Mouse (Mus musculus) lung, postnatal 25 days (tissue): ENCODE measurements around the gene Mum1.

Source experiments
- DNase-seq: peaks from one replicate; pipeline ENCODE4 v3.0.0; 2022; ENCODE audit warnings: low spot score

The Mum1 gene

DNA sequence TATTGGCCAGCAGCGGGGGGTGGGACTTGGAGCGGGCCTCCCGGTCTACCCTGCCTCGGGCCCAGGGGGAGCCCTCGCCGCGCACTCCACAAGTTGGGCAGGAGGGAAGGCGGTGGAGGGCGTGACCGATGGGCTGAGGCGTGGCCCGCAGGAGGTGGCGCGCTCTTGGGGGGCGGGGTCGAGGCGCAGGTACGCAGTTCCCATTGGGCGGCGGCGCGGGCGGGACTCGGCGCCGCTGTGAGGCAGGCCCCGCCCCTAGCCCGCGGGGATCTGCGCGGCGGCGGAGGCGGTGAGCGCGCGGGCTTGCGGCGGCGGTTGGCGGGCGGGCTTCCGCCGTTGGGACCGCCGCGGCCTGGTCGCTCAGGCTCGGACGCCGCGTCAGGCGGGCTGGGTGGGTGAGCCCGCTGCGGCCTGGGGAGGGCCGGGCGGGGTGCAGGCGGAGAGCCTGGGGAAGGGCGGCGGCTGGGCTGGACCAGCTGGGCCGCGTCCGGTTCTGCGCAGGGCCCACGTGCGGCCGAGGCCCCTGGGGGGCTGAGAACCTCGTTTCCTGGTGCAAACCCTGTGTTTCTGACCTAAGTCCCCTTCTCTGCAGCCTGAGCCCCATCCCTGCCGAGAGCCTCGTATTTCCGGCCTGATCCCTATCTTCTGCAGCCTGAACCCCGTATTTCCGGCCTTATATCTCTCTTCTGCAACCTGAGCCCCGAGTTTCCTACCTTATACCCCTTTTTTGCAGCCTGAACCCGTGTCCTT lies at the start of gene Mum1:
Mum1 (plus strand) TSS at position 19 of the 750 bp plus-strand sequence.
- peak; percentile 100 for DNase-seq

DNA sequence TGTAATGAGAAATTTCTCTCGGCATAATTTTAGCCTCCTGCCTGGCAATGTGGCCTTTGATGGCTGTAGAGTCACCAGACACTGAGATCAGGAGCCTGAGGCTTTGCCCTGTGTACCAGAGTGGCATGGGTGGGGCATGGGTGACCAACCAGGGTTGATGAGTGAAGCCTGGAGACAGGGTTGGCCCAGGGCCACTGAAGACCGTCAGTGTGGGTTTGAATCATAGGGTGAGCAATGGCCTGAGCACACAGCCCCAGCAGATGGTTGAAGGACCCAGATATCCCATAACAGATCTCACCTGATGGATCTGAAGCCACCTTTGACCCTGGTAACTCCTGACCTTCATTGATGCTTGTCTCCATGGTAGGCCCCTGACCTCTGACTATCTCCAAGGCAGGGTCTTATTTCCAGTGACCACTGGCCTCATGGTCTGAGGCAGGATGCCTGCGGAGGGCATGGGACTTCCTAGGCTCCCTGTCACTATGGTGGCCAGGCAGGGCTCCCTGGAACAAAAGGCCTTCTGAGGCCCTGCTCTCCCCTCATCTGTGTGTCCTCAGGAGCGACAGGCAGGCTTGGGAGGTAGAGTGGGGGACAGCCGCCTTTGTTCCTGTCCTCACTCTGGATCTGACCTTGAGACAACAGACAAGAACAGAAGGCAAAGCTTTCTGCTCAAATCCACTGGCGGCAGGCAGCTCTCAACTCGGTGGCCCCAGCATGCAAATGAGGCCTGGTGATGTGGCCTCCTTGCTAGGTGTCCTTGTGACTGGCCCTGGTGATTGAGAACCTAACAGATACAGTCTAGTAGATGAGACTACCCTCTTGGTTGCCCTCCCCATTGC lies 48.6 kb upstream of the Mum1 start:
- no peak for DNase-seq

DNA sequence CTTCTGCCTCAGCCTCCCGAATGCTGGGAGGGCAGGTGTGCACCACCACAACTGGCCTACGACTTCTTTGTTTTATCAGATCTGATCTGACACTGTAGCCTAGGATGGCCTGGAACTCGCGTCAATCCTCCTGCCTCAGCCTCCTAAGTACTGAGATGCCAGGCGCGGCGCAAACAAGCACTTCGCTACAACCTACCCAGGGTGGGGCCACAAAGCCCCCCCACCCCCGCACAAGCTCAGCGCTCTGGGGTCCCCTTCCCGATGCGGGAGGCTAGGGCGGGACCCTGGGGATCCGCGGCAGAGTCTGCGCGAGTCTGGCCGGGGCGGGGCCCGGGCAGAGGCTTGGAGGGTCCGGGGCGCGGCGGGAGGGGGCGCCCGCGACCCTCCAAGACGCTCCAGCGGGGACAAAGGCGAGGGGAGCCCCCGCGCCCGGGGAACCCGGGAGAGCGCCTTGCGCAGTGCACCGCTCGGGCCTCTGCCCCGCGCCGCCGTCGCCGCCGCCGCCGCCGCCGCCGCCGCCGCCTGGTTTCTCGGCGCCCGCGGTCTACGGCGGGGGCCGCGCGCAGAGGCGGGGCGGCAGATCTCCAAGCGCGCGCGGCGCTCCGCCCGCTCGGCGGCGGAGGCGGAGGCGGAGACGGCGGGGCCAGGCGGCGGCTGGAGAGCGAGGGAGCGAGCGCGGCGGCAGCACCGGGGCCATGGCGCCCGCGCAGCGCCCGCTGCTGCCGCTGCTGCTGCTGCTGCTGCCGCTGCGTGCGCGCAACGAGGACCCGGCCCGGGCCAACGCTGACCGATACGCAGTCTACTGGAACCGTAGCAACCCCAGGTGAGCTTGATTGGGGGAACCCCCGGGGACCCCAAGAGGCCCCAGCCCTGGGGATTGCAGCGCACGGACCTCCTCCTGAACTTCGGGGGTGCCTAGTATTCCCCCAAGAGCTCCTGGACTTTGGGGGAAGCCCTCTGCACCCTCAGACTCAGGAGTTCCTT lies 46.9 kb upstream of the Mum1 start, which contains the start of gene Efna2:
Efna2 (plus strand) TSS at position 415 of the 984 bp plus-strand sequence.
- DNase-seq = no peak

DNA sequence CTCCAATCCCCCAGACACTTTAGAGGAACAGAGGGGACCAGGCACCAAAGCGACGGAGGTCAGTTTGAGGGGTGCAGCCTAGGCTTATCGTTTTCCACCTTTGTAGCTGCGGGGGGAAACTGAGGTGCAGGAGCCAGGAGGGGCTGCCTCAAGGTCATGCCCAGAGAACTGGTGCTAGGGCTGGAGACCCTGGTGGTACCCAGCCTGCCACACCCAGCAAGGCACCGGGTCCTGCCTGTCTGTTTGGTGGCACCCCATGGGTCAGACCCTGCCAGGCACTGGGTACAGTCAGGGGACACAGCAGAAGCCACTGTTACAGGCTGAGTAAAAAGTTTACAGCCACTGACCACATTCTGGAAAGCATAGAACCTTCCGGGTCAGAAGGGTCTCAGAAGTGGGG lies 45.9 kb upstream of the Mum1 start:
- DNase-seq = no peak

DNA sequence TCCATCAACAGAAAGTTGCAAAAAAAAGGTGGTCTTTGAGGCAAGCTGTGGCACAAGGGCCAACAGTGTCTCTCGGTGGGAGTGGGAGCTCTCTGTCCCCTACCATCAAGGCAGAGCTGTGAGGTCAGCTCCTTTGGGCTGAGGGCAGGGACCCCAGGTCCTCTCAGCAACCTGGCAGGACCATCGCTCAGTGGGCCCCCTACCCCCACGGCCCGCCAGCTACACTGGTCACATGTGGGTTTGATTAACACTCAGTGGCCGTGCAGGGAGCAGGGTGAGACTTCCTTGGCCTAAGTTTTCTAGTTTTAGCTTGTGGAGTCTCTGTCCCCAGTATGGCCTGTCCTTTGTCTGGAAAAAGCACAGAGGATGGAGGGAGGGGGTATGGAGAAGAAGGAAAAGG lies 45.4 kb upstream of the Mum1 start:
- DNase-seq = no peak

DNA sequence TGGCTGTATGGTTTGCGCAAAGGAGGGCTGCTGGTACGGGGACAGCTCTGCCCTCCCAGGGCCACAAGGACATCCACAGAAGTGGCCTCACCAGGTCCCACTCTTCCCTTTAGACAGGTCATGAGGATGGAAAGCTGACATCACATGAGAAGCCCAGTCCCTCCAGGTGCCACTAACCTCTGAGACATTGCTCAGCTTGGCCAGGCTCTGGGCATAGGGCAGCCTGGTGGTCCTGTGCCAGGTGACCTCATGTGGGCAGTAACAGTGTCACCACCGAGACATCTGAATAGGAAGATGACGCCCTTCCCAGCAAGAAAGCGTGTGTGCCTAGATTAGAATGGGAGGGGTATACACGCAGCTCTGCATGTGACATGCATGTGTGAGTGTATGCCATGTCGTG lies 43.7 kb upstream of the Mum1 start:
- DNase-seq = no peak

DNA sequence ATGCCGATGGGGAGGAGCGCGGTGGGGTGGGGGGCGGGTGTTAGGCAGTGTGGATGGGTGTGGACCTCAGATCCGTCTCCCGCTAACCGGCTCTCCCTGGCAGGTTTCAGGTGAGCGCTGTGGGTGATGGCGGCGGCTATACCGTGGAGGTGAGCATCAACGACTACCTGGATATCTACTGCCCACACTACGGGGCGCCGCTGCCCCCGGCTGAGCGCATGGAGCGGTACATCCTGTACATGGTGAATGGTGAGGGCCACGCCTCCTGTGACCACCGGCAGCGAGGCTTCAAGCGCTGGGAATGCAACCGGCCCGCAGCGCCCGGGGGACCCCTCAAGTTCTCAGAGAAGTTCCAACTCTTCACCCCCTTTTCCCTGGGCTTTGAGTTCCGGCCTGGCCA lies 39.6 kb upstream of the Mum1 start:
- no peak for DNase-seq

DNA sequence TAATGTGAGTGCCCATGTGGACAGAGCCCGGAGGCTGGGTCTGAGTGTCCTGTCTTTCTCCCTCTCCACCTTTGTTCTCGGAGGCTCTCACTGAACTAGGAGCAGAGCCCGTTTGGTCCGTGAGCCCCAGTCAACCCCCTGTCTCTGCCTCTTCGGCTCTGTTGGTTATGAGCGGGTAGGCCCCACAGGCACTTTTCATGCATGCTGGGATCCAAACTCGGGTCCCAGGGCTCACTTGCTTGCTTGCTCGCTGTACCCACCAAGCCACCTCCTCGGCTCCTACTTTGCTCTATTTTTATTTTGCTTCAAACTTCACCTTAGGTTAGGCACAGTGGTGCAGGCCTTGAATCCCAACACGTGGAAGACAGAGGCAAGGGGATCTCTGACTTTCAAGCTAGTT lies 38.5 kb upstream of the Mum1 start:
- DNase-seq = no peak

DNA sequence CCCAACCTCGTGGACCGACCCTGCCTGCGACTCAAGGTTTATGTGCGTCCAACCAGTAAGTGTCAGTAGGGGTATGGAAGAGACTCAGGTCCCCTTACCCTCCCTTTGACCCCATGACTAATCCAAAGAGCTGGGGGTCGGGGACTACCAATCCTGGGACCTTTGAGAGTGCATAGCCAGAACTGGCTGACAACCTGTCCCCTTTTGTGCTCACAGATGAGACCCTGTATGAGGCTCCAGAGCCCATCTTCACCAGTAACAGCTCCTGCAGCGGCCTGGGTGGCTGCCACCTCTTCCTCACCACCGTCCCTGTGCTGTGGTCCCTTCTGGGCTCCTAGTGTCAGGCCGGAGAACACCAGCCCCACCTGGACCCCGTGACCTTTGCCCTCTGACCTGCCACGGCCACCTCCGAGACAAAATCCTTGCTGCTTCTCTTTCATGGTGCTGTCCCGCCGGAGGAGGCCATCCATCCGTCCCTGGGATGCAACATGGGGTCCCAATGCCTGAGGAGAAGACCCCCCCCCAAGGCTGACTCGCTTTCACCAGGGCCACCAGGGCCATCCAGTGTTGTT lies 37.7 kb upstream of the Mum1 start:
- DNase-seq = no peak

DNA sequence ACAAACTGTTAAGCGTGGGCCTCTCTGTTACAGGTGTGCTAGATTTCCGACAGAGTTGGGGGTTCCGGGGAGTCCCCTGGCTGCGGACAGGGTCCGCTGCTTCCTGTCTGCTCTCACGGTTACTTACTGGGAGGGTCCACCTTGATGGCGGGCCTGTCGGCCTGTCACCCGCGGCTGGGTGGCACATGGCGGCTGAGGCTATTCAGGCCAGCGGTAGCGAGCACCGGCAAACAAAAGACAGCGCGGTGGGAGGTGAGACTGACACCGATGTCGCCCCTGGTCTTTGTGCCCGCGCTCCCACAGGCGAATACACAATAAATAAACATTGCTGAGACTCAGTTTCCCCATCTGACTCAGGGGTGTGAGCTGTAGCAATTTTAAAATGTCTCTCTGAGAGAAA lies 36.2 kb upstream of the Mum1 start:
- no peak for DNase-seq

DNA sequence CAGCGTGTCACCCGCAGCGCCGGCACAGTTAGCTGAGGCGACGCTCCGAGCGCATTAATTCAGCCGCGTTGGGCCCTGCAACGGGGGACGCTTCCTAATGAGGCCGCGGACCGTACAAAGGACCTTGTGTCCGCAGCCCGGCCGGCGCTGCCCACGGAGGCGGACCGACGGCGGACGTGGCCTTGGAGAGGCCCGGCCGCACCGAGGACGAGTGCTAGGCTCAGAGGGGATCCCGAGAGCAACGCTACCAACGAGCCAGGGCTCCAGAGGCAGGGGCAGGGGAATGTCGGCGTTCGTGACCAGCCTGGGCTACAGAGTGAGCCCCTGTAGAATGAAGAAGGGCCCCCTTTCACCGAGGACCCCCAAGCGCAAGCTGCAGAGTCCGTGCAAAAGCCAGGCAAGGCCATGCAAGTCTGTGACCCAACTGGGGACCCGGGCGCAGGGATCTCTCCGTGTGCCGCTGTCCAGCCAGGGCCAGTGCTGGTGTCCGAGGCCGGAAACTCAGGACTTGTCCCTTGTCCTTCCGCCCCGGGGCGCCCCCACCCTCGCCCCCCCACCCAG lies 35.7 kb upstream of the Mum1 start:
- DNase-seq = no peak

DNA sequence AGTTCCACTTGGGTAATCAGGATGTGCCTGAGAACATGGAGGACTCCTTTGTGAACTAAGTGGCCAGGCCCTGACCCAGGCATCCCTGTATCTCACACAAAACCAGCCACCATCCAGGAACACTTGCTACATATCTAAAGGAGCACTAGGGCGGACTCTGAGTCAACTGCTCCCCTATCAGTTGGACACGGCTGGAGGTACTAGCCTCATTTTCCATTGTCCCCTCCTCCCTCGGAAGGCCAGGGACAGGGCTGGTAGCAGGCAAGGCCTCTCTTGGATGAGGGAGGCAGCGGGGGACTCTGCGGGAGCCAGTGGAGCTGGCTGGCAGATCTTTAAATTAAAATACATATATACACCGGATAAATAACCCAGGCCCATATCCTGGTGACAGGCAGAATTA lies 32.3 kb upstream of the Mum1 start:
- DNase-seq = no peak

DNA sequence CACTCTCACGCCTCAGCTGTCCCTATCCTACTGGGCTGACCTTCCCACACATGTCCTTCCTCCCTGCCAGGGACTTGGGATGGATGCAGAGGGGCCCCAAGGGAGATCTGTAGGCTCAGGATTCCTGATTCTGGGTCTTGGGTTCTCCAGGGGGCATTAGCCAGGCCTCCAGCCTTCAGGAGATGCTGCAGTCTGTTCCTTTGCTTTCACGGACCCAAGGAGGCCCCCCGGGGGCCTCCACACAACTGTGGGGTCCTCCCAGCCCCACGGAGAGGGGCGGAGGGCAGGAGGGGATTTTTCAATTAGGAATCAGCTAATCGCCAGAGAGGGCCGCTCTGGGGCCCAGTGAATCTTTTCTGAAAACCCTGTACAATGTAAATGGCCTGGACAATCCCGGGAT lies 31.8 kb upstream of the Mum1 start:
- no peak for DNase-seq

DNA sequence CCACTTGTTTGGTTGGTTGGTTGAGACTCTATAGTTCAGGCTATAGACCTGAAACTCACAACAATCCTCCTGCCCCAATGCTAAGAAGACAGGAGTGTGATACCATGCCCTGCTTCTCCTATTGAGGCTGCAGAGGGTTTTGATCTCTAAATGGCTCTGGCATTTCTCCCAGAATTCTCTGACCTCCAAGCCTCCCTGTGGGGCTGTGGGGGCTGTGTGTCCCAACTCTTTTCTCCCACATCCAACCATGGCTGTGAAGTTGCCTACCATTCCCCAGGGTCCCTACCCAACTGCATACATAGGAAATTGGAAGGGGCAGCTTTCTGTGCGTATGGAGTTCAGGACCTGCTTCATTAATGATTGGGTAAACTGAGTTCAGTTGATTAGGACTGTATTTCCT lies 30.1 kb upstream of the Mum1 start:
- DNase-seq = no peak

DNA sequence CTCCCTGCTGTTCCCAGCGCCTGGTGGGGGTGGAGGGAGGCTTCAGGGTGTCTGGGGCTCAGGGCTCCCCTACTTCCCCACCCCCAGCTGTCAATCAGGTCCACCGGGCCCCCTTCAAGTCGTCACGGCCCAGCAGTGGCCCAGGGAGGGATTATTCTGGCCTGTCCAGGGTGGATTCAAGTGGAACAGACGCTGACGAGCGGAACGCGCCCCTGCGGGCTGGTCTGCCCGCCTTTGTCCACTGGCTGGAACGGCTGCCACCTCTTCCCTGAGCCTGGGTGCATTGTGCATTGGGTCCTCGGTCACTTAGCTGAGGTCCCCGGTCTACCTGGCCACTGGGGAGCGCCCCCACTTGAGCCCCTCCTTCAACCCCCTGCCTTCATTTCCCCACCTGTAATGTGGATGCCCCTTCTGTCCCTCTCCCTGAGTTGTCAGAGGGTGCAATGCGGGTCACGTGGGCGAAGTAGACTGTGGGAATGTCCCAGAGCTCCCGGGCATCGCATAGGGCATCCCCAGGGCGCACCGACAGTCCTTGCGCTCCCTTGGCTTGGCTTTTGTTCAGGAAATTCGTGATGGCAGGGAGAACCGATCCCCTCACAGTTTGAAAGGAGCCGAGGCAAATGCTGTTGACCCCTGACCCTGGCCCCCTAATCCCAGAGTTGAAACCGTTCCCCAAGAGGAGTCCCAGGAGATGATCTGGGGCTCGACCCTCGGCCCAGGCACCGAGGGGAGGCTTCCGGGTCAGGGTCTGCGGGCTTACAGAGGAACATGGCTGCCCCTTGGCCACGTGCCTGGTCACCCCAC lies 29.3 kb upstream of the Mum1 start:
- DNase-seq = no peak

DNA sequence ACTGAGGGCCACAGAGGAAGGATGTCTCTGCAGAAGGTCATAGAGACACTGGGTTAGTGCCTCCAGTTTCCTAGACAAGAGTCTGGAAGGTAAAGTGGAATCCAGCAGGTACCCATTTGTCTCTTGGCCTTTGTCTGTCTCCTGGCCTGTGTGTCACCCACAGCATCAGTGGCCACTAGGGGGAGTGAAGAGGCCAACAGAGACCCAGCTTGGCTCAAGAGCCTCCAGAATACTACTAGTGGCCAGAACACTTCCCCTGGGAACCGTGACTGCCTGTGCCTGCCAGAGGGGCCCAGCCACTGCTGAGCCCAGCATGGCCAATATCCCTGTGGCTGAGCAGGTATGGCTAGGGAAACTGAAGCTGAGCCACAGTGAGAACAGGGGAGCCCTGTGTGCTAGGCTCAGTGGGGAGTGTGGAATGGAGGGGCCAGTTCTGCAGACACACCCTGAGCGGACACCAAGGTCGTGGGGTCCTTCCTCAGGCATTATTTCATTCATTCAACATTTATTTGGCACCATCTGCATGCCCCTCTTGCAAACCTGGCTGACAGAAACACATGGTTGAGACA lies 26.7 kb upstream of the Mum1 start:
- peak; percentile 91 for DNase-seq

DNA sequence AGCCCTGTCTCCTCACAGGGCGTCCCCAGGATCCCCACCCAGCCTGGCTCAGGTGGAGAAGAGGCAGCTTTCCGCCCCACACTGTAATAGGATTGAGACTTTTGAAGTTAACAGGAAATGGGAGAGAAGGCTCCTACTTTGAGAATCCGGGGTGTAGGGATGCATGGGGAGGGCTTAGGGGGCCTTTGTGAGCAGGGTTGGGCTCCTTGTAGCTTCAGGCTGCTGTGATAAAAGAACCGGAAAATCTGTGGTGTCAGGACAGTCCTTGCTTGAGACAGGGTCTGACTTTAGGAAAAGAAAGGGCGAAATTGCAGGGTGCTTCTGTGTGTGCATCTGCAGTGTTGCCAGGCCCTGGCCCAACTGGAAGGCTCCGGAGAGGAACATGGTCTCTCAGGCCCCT lies 25.7 kb upstream of the Mum1 start:
- no peak for DNase-seq

DNA sequence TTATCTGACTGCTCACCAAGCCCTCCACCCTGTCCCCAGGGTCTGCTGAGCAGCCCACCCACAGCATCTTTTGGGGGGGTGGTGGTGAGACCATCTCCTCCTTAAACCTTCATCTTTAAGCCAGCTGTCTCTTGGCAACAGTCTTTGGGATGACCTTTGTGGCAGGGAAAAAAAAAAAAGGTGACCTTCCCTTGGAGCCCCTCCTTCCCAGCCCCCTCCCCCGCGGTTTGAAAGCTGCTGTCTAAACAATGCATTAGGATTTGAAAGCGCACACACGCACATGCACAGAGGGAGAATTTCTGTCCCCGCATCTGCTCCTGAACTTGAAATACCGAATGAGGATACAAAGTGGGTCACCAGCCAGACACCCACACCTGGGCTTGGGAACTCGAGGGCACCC lies 22.2 kb upstream of the Mum1 start:
- DNase-seq = no peak

DNA sequence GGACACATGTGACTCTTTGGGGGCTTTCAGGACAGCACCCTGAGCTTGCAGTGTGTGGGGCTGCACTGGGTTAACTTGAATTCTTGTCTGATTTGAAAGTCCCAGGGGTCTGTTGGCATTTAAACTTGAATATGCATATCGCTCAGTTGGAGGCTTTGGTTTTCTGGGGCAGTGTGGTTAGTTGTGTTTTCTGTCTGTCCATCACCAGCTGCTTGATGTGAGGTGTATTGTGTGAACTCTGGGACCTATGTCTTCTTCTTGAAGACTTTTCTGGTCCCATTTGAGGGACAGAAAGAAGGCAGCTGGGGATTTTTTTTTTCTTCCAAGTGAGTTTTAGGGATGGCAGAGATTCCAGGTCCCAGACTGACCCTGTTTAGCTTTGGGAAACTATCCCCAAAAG lies 19.0 kb upstream of the Mum1 start:
- no peak for DNase-seq

DNA sequence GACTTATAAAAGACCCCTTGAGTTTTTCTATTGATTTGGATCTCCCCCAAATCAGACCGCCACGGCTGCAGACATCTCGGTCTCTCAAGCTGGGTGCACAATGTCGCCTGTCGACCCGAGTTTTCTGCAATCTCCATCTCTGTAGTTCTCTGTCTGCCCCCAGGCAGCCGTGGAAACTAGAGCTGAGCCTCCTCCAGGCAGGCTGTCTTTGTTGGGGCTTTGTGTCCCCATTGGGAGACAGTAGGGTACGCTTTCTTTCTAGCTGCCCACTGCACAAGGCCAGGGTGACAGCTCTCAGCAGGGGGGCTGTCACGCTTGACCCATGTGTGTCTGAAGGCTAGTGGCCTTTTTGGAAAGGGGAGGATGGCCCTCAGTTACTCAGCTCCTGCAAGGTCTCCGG lies 18.6 kb upstream of the Mum1 start:
- DNase-seq = no peak
